Mouse (Mus musculus): ENCODE results near the gene St5. TPM values are rescaled to one million over a fixed set of nuclear protein-coding genes. Genes with fewer than 3 reads are reported as not detected.

Gene St5
- total RNA-seq, 1 experiment: 25.6 TPM

DNA sequence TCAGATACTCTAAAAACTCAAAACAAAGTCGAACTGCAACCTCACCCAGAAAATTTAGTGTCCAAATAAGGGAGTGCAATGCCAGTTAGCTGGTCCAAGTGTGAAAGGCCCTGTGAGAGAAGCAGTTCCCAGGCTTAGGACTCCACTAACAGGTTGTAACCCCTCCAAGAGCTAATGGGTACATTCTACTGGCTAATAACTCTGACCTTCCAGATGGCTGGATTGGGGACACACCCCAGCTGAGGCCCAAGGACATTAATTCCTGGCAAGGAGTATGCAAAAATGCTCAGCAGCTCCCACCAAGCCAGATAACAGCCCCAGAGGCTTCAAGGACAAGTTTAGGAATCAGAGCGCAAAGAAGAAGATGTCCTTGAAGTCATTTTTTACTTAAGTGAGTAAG lies 112.8 kb downstream of the St5 start:
- in situ Hi-C loops (cut with MboI; ENCODE audit: low sequenced_read_pairs in 2 of 2, unreplicated experiment in 2 of 2): no loop called here
- Histone ChIP-seq H3K9me3 (ENCODE audit: control insufficient read depth, insufficient read depth, low read depth, low read length) (no peaks in the 10 kb centered on the region), H3K4me1 (ENCODE audit: control insufficient read depth in 2 of 2, insufficient read depth in 2 of 2, low read length in 2 of 2, poor library complexity in 1 of 2) (peaks cover 0 to 1% of the 10 kb centered on the region in 2 experiments; a peak in 2 of 4 replicates), H3K27ac (ENCODE audit: insufficient read depth, low read depth, low read length, poor library complexity, severe bottlenecking) (no peak overlapping the region), H3K4me3 (ENCODE audit: insufficient read depth in 1 of 2, low read depth in 1 of 2, low read length in 2 of 2, poor library complexity in 1 of 2, severe bottlenecking in 1 of 2) (no peak overlapping the region), H3K36me3 (ENCODE audit: control insufficient read depth, insufficient read depth, low read length, poor library complexity, severe bottlenecking) (no peaks in the 10 kb centered on the region), H3K9ac (ENCODE audit: insufficient read depth, low read depth, low read length, poor library complexity, severe bottlenecking) (no peak overlapping the region)
- TF ChIP-seq CHD2 (IDR thresholded peaks at IDR 0.05; ENCODE audit: low read depth, low read length): no peak
- no peak for TF ChIP-seq MAFK (IDR thresholded peaks at IDR 0.05; ENCODE audit: insufficient read depth, low read depth, low read length)
- TF ChIP-seq HCFC1 (IDR thresholded peaks at IDR 0.05; ENCODE audit: borderline replicate concordance, insufficient read depth, low read length): no peak
- TF ChIP-seq ZNF384 (IDR thresholded peaks at IDR 0.05; ENCODE audit: low read depth, low read length): no peak
- no peak for TF ChIP-seq ZC3H11A (IDR thresholded peaks at IDR 0.05; ENCODE audit: borderline replicate concordance, low read depth, low read length)
- DNase-seq (ENCODE audit: low read depth, low spot score): no peak

GRCm38 (mm10) chr7:109588990-109589389 lies 114.4 kb downstream of the St5 start:
- H3K9me3 ChIP-seq (ENCODE audit: control insufficient read depth, insufficient read depth, low read depth, low read length): no peaks in the 10 kb centered on the region
- DNase-seq (ENCODE audit: low read depth, low spot score): no peak
- TF ChIP-seq ZC3H11A (IDR thresholded peaks at IDR 0.05; ENCODE audit: borderline replicate concordance, low read depth, low read length) (no peak), MAFK (IDR thresholded peaks at IDR 0.05; ENCODE audit: insufficient read depth, low read depth, low read length) (no peak)
- H3K36me3 ChIP-seq (ENCODE audit: control insufficient read depth, insufficient read depth, low read length, poor library complexity, severe bottlenecking): no peaks in the 10 kb centered on the region
- H3K9ac ChIP-seq (ENCODE audit: insufficient read depth, low read depth, low read length, poor library complexity, severe bottlenecking): no peak overlapping the region
- no peak overlapping the region for H3K4me3 ChIP-seq (ENCODE audit: insufficient read depth in 1 of 2, low read depth in 1 of 2, low read length in 2 of 2, poor library complexity in 1 of 2, severe bottlenecking in 1 of 2)
- H3K27ac ChIP-seq (ENCODE audit: insufficient read depth, low read depth, low read length, poor library complexity, severe bottlenecking): no peak overlapping the region
- in situ Hi-C loops (cut with MboI; ENCODE audit: low sequenced_read_pairs in 2 of 2, unreplicated experiment in 2 of 2): no loop called here
- H3K4me1 ChIP-seq (ENCODE audit: control insufficient read depth in 2 of 2, insufficient read depth in 2 of 2, low read length in 2 of 2, poor library complexity in 1 of 2): peaks cover 0 to 1% of the 10 kb centered on the region in 2 experiments; a peak in 2 of 4 replicates

DNA sequence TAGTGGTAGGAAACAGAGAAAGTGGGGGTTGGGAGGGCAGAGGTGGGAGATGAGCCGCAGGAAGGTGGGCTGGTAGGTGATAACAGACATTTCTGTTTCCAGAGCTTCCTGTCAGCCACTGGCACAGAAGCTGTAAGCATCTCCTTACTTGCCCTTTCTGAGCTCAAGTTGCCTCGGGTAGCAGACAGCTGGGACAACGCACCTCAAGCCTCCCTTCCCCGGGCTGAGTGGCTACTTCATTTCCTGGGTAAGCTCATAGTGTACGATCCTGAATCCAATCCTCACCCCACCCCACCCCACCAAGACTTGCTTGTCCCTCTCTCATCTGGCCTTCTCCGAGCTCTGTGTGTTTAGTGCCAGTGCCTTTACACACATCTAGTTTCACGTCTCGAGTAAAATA lies 115.3 kb downstream of the St5 start:
- Histone ChIP-seq H3K9me3 (ENCODE audit: control insufficient read depth, insufficient read depth, low read depth, low read length) (no peaks in the 10 kb centered on the region), H3K4me1 (ENCODE audit: control insufficient read depth in 2 of 2, insufficient read depth in 2 of 2, low read length in 2 of 2, poor library complexity in 1 of 2) (peaks cover 0 to 1% of the 10 kb centered on the region in 2 experiments; a peak in 2 of 4 replicates), H3K4me3 (ENCODE audit: insufficient read depth in 1 of 2, low read depth in 1 of 2, low read length in 2 of 2, poor library complexity in 1 of 2, severe bottlenecking in 1 of 2) (no peak overlapping the region), H3K27ac (ENCODE audit: insufficient read depth, low read depth, low read length, poor library complexity, severe bottlenecking) (no peak overlapping the region), H3K9ac (ENCODE audit: insufficient read depth, low read depth, low read length, poor library complexity, severe bottlenecking) (no peak overlapping the region), H3K36me3 (ENCODE audit: control insufficient read depth, insufficient read depth, low read length, poor library complexity, severe bottlenecking) (no peaks in the 10 kb centered on the region)
- DNase-seq (ENCODE audit: low read depth, low spot score): no peak
- TF ChIP-seq HCFC1 (IDR thresholded peaks at IDR 0.05; ENCODE audit: borderline replicate concordance, insufficient read depth, low read length) (no peak), MAFK (IDR thresholded peaks at IDR 0.05; ENCODE audit: insufficient read depth, low read depth, low read length) (no peak), ZC3H11A (IDR thresholded peaks at IDR 0.05; ENCODE audit: borderline replicate concordance, low read depth, low read length) (no peak), ZNF384 (IDR thresholded peaks at IDR 0.05; ENCODE audit: low read depth, low read length) (no peak)
- in situ Hi-C loops (cut with MboI; ENCODE audit: low sequenced_read_pairs in 2 of 2, unreplicated experiment in 2 of 2): no loop called here

- TF ChIP-seq CHD2 (IDR thresholded peaks at IDR 0.05; ENCODE audit: low read depth, low read length) (no peak), ZNF384 (IDR thresholded peaks at IDR 0.05; ENCODE audit: low read depth, low read length) (no peak), MAFK (IDR thresholded peaks at IDR 0.05; ENCODE audit: insufficient read depth, low read depth, low read length) (no peak), HCFC1 (IDR thresholded peaks at IDR 0.05; ENCODE audit: borderline replicate concordance, insufficient read depth, low read length) (no peak), ZC3H11A (IDR thresholded peaks at IDR 0.05; ENCODE audit: borderline replicate concordance, low read depth, low read length) (no peak)
- H3K4me1 ChIP-seq (ENCODE audit: control insufficient read depth in 2 of 2, insufficient read depth in 2 of 2, low read length in 2 of 2, poor library complexity in 1 of 2): peaks cover 4 to 5% of the 10 kb centered on the region in 2 experiments; a peak in 2 of 4 replicates
- H3K9ac ChIP-seq (ENCODE audit: insufficient read depth, low read depth, low read length, poor library complexity, severe bottlenecking): no peak overlapping the region
- no peak overlapping the region for H3K4me3 ChIP-seq (ENCODE audit: insufficient read depth in 1 of 2, low read depth in 1 of 2, low read length in 2 of 2, poor library complexity in 1 of 2, severe bottlenecking in 1 of 2)
- no peaks in the 10 kb centered on the region for H3K9me3 ChIP-seq (ENCODE audit: control insufficient read depth, insufficient read depth, low read depth, low read length)
- H3K36me3 ChIP-seq (ENCODE audit: control insufficient read depth, insufficient read depth, low read length, poor library complexity, severe bottlenecking): no peaks in the 10 kb centered on the region
- H3K27ac ChIP-seq (ENCODE audit: insufficient read depth, low read depth, low read length, poor library complexity, severe bottlenecking): no peak overlapping the region
- in situ Hi-C loops (cut with MboI; ENCODE audit: low sequenced_read_pairs in 2 of 2, unreplicated experiment in 2 of 2): no loop called here
- no peak for DNase-seq (ENCODE audit: low read depth, low spot score)
Observed at GRCm38 (mm10) chr7:109584467-109584866, 118.9 kb downstream of the St5 start.

DNA sequence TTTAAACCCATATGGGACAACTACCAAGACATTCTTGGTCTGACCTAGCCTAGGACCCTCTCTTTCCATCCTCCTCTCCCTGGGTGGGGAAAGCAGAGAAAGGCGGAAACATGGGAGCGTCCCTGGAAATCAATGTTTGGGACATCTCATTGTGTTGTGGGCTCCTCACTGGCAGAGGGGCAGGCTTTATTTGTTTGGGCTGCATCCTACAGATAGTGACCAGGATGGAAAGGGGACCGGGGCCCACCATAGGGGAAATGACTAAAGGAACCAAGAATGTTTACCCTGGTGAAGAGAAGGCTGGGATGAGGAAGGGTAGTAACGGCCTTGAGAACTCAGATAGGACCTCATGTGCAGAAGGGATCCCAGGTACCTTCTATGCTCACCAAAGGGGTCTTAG lies 122.9 kb downstream of the St5 start:
- Histone ChIP-seq H3K9ac (ENCODE audit: insufficient read depth, low read depth, low read length, poor library complexity, severe bottlenecking) (no peak overlapping the region), H3K36me3 (ENCODE audit: control insufficient read depth, insufficient read depth, low read length, poor library complexity, severe bottlenecking) (no peaks in the 10 kb centered on the region), H3K4me1 (ENCODE audit: control insufficient read depth in 2 of 2, insufficient read depth in 2 of 2, low read length in 2 of 2, poor library complexity in 1 of 2) (peaks cover 5 to 7% of the 10 kb centered on the region in 2 experiments; a peak in 3 of 4 replicates), H3K9me3 (ENCODE audit: control insufficient read depth, insufficient read depth, low read depth, low read length) (no peaks in the 10 kb centered on the region), H3K27ac (ENCODE audit: insufficient read depth, low read depth, low read length, poor library complexity, severe bottlenecking) (no peak overlapping the region), H3K4me3 (ENCODE audit: insufficient read depth in 1 of 2, low read depth in 1 of 2, low read length in 2 of 2, poor library complexity in 1 of 2, severe bottlenecking in 1 of 2) (no peak overlapping the region)
- DNase-seq (ENCODE audit: low read depth, low spot score): no peak
- in situ Hi-C loops (cut with MboI; ENCODE audit: low sequenced_read_pairs in 2 of 2, unreplicated experiment in 2 of 2): no loop called here
- TF ChIP-seq HCFC1 (IDR thresholded peaks at IDR 0.05; ENCODE audit: borderline replicate concordance, insufficient read depth, low read length): no peak
- TF ChIP-seq ZC3H11A (IDR thresholded peaks at IDR 0.05; ENCODE audit: borderline replicate concordance, low read depth, low read length): no peak
